Mouse (Mus musculus) liver, adult (tissue): ENCODE data around the gene Klf9.

Source experiments
- GATA4 ChIP-seq: IDR thresholded peaks from 2 replicates; pipeline ENCODE4 v1.6.1; 2014; ENCODE audit warnings: mild to moderate bottlenecking, low read length; ENCODE audit not compliant: insufficient replicate concordance

Gene Klf9

GRCm38 (mm10) chr19:23169659-23170050, 28.6 kb downstream of the Klf9 start:
- no peak for TF ChIP-seq GATA4

- no peak for TF ChIP-seq GATA4
These were observed 29.4 kb downstream of the Klf9 start for GRCm38 (mm10) chr19:23170476-23170875.

- TF ChIP-seq GATA4, result no peak
These were observed 30.1 kb downstream of the Klf9 start for GRCm38 (mm10) chr19:23171136-23171535.

- no peak for TF ChIP-seq GATA4
These were observed 34.1 kb downstream of the Klf9 start for GRCm38 (mm10) chr19:23175090-23175489.

- TF ChIP-seq GATA4, result no peak
These were observed 34.5 kb downstream of the Klf9 start for GRCm38 (mm10) chr19:23175511-23175910.

GRCm38 (mm10) chr19:23178533-23178932, 37.5 kb downstream of the Klf9 start:
- no peak for TF ChIP-seq GATA4

GRCm38 (mm10) chr19:23183493-23183892, 42.5 kb downstream of the Klf9 start:
- no peak for TF ChIP-seq GATA4

GRCm38 (mm10) chr19:23184068-23184467, 43.0 kb downstream of the Klf9 start:
- TF ChIP-seq GATA4, result no peak

GRCm38 (mm10) chr19:23187732-23188131, 46.7 kb downstream of the Klf9 start:
- no peak for TF ChIP-seq GATA4

GRCm38 (mm10) chr19:23188986-23189385, 48.0 kb downstream of the Klf9 start:
- no peak for TF ChIP-seq GATA4

- no peak for TF ChIP-seq GATA4
These were observed 48.7 kb downstream of the Klf9 start for GRCm38 (mm10) chr19:23189744-23190143.

GRCm38 (mm10) chr19:23191486-23191885, 50.5 kb downstream of the Klf9 start:
- no peak for TF ChIP-seq GATA4

GRCm38 (mm10) chr19:23193076-23193475, 52.0 kb downstream of the Klf9 start:
- no peak for TF ChIP-seq GATA4

- TF ChIP-seq GATA4, result no peak
These were observed 61.1 kb downstream of the Klf9 start for GRCm38 (mm10) chr19:23202106-23202505.

- no peak for TF ChIP-seq GATA4
These were observed 62.6 kb downstream of the Klf9 start for GRCm38 (mm10) chr19:23203505-23204053.

- TF ChIP-seq GATA4, result no peak
These were observed 70.3 kb downstream of the Klf9 start for GRCm38 (mm10) chr19:23211325-23211724.

GRCm38 (mm10) chr19:23214326-23214725, 73.3 kb downstream of the Klf9 start:
- TF ChIP-seq GATA4, result no peak
